Mouse (Mus musculus) heart, postnatal 10 days (tissue): ENCODE results near the gene Hoxc9. TPM values are rescaled to one million over a fixed set of nuclear protein-coding genes. Genes with fewer than 3 reads are reported as not detected.

Experiments used
- DNase-seq, 2 experiments: peaks; one replicate each; pipeline ENCODE4 v3.0.0; 2021
- intact Hi-C: fragments of 180-260 bp; cut with DNase I; formaldehyde crosslinking; loops from one replicate; pipeline ENCODE4 v1.15.1; 2025
- total RNA-seq, 2 experiments: library from RNA; stranded (reverse); gene quantifications; 2 replicates each; pipeline ENCODE4 v1.2.3; 2021

Hoxc9 gene
- total RNA-seq, result not detected

- intact Hi-C loops, result no loop called here
- no peak for DNase-seq
Observed at GRCm38 (mm10) chr15:102976171-102976570, at the start of gene Hoxc9. Gene Hoxc9, plus strand, starts transcription at chr15:102976439.

GRCm38 (mm10) chr15:102927032-102927645 lies 49.1 kb upstream of the Hoxc9 start:
- DNase-seq, result no peak
- intact Hi-C loops, result no loop called here

GRCm38 (mm10) chr15:102931706-102932358 lies 44.4 kb upstream of the Hoxc9 start:
- no peak for DNase-seq
- intact Hi-C loops, result no loop called here

- DNase-seq, result no peak
- intact Hi-C loops, result no loop called here
Observed at GRCm38 (mm10) chr15:102934438-102934837, 41.8 kb upstream of the Hoxc9 start.

DNA sequence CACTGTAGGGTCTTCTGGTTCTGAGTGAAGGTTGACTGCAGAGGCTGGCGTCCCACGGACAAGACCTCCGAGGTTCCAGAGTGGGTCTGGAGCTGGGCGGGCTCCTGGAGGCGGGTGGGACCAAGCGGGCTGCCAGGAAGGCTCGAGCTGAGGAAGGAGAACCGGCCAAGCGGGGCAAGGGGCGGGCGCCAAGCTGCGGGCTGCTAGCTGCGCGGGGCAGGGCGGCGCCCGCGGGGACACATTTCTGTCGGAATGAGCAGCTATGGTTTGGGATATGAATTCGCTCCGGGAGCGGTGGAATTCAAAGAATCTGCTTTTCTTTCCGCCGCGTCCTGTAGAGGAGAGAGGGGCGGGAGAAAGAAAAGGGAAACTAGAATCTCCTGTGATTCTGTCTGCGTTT lies 41.3 kb upstream of the Hoxc9 start:
- DNase-seq, result no peak
- intact Hi-C loops, result no loop called here

- no peak for DNase-seq
Observed at GRCm38 (mm10) chr15:102936279-102936972, 39.8 kb upstream of the Hoxc9 start, which contains the start of gene Hoxc12. Gene Hoxc12, plus strand, starts transcription at chr15:102936757.

DNA sequence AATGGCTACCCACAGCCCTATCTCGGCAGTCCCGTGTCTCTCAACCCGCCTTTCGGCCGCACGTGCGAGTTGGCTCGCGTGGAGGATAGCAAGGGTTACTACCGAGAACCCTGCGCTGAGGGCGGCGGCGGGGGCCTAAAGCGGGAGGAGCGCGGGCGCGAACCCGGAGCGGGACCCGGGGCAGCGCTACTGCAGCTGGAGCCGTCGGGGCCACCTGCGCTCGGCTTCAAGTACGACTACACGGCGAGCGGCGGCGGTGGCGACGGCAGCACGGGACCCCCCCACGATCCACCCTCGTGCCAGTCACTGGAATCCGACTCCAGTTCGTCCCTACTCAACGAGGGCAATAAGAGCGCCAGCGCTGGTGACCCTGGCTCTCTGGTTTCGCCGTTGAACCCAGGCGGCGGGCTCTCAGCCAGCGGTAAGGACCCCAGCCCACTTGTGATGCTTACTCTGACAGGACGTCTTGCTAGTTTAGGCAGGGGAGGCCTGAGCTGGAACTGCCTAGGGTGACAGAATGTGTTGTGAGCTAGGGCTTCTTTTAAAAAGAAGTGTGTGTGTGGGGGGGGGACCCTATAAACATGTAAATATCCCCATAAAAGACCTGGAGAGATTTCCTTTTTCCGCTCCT lies 39.1 kb upstream of the Hoxc9 start:
- intact Hi-C loops, result no loop called here
- DNase-seq, result no peak

More at GRCm38 (mm10) chr15:102936279-102936972, 39.8 kb upstream of the Hoxc9 start, which contains the start of gene Hoxc12:
- intact Hi-C loops, result no loop called here

GRCm38 (mm10) chr15:102939256-102940155 lies 36.7 kb upstream of the Hoxc9 start:
- no peak for DNase-seq
- intact Hi-C loops, result no loop called here

DNA sequence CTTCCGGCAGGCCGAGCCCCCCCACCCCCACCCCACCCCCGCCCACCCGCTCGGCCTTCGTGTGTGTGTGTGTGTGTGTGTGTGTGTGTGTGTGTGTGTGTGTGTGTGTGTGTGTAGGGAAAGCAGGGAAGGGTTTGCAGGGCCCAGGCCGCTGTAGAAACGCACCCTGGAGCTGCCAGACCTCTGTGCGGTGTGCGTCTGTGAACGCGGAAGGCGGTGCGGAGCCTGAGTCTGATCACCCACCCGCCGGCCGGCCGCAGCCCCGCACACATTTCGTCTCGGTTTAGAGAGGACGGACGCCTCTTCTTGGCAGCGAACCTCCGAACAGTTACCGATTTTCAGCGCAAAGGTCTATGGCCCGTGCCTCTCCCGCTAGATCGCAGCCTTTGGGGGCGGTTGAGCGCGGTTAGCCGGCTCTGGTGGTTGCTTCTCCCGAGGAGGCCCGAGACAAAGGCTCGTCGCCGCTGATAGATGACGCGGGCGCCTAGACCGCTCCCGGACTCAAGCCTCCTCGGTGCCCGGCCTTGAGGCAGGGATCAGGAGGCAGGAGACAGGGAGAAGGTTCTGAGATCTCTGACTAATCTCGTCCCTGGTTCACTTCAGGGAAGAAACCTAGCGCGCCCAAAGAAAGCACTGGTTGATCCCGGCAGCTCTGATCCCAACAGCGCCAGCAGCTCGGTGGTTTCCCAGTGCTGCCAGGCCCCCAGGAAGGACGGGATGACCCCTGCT lies 33.3 kb upstream of the Hoxc9 start:
- intact Hi-C loops, result loop anchor here (1.0 kb wide), 1 partner anchor 182 kb away; no protein-coding TSS in a partner anchor

DNA sequence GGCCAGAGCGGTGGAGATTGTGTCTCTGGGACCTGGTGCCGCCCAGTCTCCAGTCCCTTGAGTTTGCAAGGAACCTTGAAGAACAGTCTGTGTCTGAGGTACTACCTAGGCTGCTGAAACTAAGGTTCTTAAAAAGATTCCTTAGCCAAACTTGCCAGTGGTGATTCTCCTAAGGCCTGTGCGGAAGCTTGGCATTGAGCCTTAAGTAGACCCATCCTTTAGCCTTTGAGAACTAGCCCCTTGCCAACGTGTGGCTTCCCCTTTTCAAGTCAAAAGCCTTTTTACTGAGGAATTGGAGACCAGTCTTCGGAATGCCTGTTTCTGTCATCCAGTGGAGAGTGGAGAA lies 32.8 kb upstream of the Hoxc9 start:
- intact Hi-C loops, result loop anchor here (1.0 kb wide), 1 partner anchor 182 kb away; no protein-coding TSS in a partner anchor
- DNase-seq, result no peak

More for the DNA sequence above, 33.3 kb upstream of the Hoxc9 start:
- DNase-seq, result no peak

DNA sequence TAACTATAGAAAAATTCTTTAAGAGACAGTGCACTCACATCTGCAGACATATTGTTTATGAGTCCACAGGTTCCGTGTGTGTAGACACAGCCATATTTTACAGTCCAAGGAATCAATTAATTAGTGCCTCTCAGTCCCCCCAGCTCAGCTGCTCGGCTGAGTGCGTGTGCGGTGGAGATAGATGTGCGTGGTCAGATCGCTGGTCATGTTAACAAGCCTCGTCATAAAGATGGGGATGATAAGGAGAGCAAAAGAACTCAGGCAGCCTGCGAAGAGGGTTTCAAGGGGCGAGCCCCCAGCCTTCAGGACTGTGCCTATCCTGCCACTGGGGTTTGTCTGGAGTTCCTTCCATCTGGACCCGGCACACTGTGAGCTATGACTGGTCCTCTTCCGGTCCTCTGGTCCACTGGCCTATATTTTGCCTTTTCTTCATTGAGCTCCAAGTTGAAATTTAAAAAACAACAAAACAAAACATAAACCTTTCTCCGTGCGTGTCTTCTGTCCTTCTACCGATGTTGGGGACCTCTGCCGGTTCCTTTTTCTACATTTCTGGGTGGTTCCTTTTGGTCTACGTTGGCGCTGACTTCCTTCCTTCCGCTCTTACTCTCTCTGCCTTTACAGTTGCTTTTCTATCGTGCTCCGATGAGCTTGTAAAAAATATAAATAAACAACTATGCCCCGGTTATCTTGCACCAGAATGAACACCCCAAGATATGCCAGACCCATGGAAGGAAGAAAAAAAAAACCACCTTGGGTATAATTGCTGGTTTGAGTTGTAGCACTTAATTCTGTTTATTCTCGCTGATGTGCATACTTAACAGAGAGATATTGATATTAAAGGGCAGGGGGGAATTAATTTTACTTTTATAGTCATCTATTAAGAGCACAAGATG lies 30.8 kb upstream of the Hoxc9 start:
- intact Hi-C loops, result no loop called here

DNA sequence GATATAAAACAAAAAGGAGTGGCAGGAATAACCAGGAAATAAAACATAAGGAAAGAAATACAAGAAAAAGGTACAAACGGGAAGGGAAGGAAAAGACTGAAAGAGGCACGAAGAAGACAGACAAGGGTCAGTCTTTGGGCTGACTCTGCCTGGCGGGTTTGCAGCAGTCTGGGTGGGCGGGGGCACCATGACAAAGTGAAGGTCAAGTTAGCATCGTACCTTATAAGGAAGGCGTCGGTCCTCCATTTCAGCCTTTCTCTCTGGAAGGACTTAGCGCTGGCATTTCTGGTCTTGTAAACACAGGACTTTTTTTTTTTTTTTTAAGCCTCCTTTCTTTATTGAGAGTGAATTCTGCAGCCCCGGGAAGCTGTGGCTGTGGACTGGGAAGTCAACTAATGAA lies 29.0 kb upstream of the Hoxc9 start:
- intact Hi-C loops, result no loop called here
- no peak for DNase-seq

More for the DNA sequence above, 30.8 kb upstream of the Hoxc9 start:
- DNase-seq, result no peak

DNA sequence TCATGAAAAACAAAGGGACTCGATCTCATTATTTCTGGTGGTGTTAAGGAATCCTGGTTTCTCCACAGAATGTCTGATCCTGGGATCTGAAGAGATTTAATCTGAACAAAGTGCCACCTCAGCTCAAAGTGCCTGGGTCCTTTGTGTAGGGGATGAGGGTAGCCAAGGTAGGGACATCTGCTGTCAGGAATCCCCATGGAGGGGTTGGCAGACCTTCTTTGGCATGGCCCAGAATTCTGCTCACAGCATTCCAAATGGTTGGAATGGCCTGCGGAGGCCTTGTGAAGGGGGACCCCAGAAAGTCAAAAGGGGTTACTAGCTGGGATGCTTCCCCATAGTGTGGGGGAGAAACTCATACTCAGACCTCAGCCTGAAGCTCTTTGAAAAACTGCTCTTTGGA lies 27.4 kb upstream of the Hoxc9 start:
- intact Hi-C loops, result no loop called here
- no peak for DNase-seq

GRCm38 (mm10) chr15:102949696-102950095 lies 26.5 kb upstream of the Hoxc9 start:
- intact Hi-C loops, result no loop called here
- no peak for DNase-seq

GRCm38 (mm10) chr15:102950877-102951276 lies 25.4 kb upstream of the Hoxc9 start:
- intact Hi-C loops, result no loop called here

GRCm38 (mm10) chr15:102953561-102953960 lies 22.7 kb upstream of the Hoxc9 start:
- intact Hi-C loops, result no loop called here
- DNase-seq, result no peak

More at GRCm38 (mm10) chr15:102950877-102951276, 25.4 kb upstream of the Hoxc9 start:
- no peak for DNase-seq

DNA sequence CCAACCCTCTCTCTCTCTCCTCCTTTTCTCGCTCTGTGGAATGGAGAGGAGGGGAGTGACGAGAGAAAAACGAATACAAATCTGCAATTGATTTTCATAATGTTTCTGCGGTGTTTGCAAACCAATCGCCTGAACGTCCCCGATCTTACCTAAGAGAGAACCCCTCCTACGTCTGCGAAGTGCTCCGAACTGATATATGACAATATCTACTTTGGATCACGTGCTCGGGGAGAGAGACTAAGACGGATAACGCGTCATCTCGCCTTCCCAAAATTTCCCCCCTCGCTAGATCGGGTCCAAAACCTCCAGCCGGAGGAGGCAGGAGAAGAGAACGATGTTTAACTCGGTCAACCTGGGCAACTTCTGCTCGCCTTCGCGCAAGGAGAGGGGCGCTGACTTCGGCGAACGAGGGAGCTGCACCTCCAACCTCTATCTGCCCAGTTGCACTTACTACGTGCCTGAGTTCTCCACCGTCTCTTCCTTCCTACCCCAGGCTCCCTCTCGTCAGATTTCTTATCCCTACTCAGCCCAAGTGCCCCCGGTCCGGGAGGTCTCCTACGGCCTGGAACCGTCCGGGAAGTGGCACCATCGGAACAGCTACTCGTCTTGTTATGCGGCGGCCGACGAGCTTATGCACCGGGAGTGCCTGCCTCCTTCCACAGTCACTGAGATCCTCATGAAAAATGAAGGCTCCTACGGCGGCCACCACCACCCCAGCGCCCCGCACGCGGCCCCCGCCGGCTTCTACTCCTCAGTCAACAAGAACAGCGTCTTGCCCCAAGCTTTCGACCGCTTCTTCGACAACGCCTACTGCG lies 21.8 kb upstream of the Hoxc9 start, which contains the start of gene Hoxc11:
Gene Hoxc11, plus strand, starts transcription at position 236 of the 815 bp plus-strand sequence.
- intact Hi-C loops, result loop anchor here (5.0 kb wide), 1 partner anchor 192 kb away; no protein-coding TSS in a partner anchor
- DNase-seq, result no peak
